Mouse (Mus musculus) limb, embryonic 14.5 days (tissue): Measurements from ENCODE around the gene Morc1. TPM values are rescaled to one million over a fixed set of nuclear protein-coding genes. Genes with fewer than 3 reads are reported as not detected.

Experiments
- ATAC-seq: fragments of 200-750 bp; cut with Nextera tagmentation; 2 replicates; pipeline ENCODE4 v1.8.0; 2017; ENCODE audit warnings: low read depth, moderate number of reproducible peaks, moderate TSS enrichment; ENCODE audit not compliant: low FRiP score
- DNase-seq: peaks from one replicate; pipeline ENCODE4 v3.0.0-alpha.2; 2015; ENCODE audit warnings: low spot score
- H3K27ac ChIP-seq: fragments of 300-500 bp; sonication (generic); replicated peaks from 2 replicates; pipeline ENCODE4 v1.5.1; 2014; ENCODE audit warnings: low read depth, mild to moderate bottlenecking, low read length, moderate library complexity, mixed read lengths
- H3K27me3 ChIP-seq: fragments of 300-500 bp; sonication (generic); 2 replicates; pipeline ENCODE4 v1.6.1; 2014; ENCODE audit warnings: low read length, mixed read lengths; ENCODE audit not compliant: control insufficient read depth, insufficient read depth
- H3K36me3 ChIP-seq: fragments of 300-500 bp; sonication (generic); 2 replicates; pipeline ENCODE4 v1.6.1; 2014; ENCODE audit warnings: mild to moderate bottlenecking, low read length, moderate library complexity, mixed read lengths; ENCODE audit not compliant: control insufficient read depth, insufficient read depth
- H3K4me1 ChIP-seq: fragments of 300-500 bp; sonication (generic); 2 replicates; pipeline ENCODE4 v1.6.1; 2014; ENCODE audit warnings: antibody characterized with exemption, low read length, mixed read lengths; ENCODE audit not compliant: control insufficient read depth, insufficient read depth
- H3K4me2 ChIP-seq: fragments of 300-500 bp; sonication (generic); replicated peaks from 2 replicates; pipeline ENCODE4 v1.6.1; 2014; ENCODE audit warnings: low read depth, mild to moderate bottlenecking, low read length, moderate library complexity; ENCODE audit not compliant: severe bottlenecking
- H3K4me3 ChIP-seq: fragments of 300-500 bp; sonication (generic); replicated peaks from 2 replicates; pipeline ENCODE4 v1.5.1; 2014; ENCODE audit warnings: low read length
- H3K9ac ChIP-seq: fragments of 300-500 bp; sonication (generic); 2 replicates; pipeline ENCODE4 v1.6.1; 2014; ENCODE audit warnings: mild to moderate bottlenecking, low read depth, low read length, moderate library complexity; ENCODE audit not compliant: severe bottlenecking
- H3K9me3 ChIP-seq: fragments of 300-500 bp; sonication (generic); 2 replicates; pipeline ENCODE4 v1.6.1; 2016; ENCODE audit warnings: low read length; ENCODE audit not compliant: control insufficient read depth
- POLR2A ChIP-seq: fragments of 200-500 bp; IDR thresholded peaks from 2 replicates; pipeline ENCODE4 v1.8.0; 2012; ENCODE audit warnings: inconsistent platforms, mild to moderate bottlenecking, moderate library complexity, borderline replicate concordance; ENCODE audit not compliant: insufficient read depth, insufficient read length; ENCODE audit errors: extremely low read depth
- WGBS: fragments of 180-500 bp; shearing (Covaris S2); extraction: QIAGEN DNeasy Blood & Tissue Kit; methylation state at CpG from one replicate; pipeline ENCODE4 v1.1.7; 2014; 5-methylcytosine and 5-hydroxymethylcytosine counted together
- polyA plus RNA-seq, 2 experiments: library from polyadenylated mRNA; depleted of rRNA in 1 of 2; stranded (reverse) in 1 of 2; unstranded in 1 of 2; fragments of >200 nt; fragmentation: Nextera tagmentation in 1 of 2; extraction: Ambion mirVana in 1 of 2; gene quantifications; 2 replicates each; pipeline versions ENCODE4 v1.2.1 to v1.2.3; 2012 to 2014

Gene Morc1
- 0.05 and 0.09 TPM in 2 replicates for polyA plus RNA-seq (2012; rRNA removed)
- polyA plus RNA-seq (2014; fragmentation: Nextera tagmentation; extraction: Ambion mirVana), result 0.30 TPM in 1 of 2 replicates, not detected in the other

DNA sequence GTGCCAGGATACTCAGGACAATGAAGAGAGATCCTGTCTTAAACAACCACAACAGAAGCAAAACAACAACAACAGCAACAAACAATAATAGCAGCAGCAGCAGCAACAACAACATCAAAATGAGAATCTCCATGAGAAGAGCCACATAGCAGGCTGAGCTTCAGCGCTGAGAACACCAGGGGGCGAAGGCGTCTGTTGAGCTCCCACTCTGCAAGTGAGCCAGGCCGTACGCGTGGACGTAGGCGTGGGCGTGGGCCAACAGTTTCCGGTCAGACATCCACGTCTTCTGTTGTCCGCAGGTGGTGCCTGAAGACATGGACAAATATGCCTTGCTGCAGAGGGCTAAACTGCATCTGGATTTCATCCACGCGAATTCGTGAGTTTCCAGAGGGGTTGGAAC is at the start of gene Morc1:
Gene Morc1 (plus strand): TSS at position 211 of the 400 bp plus-strand sequence.
- ATAC-seq, result no peak
- H3K9ac ChIP-seq, result no peak within 1 kb of the TSS
- no peaks in the 10 kb centered on the region for H3K4me1 ChIP-seq
- H3K4me2 ChIP-seq, result no peak within 1 kb of the TSS
- H3K4me3 ChIP-seq, result no peak within 1 kb of the TSS
- WGBS, result 91% methylated on average over 15 of the region's 15 CpGs
- no peak within 1 kb of the TSS for H3K27ac ChIP-seq
- DNase-seq, result no peak
- no peaks in the 10 kb centered on the region for H3K36me3 ChIP-seq
- no peak for TF ChIP-seq POLR2A
- H3K9me3 ChIP-seq, result no peaks in the 10 kb centered on the region
- no peaks in the 10 kb centered on the region for H3K27me3 ChIP-seq

DNA sequence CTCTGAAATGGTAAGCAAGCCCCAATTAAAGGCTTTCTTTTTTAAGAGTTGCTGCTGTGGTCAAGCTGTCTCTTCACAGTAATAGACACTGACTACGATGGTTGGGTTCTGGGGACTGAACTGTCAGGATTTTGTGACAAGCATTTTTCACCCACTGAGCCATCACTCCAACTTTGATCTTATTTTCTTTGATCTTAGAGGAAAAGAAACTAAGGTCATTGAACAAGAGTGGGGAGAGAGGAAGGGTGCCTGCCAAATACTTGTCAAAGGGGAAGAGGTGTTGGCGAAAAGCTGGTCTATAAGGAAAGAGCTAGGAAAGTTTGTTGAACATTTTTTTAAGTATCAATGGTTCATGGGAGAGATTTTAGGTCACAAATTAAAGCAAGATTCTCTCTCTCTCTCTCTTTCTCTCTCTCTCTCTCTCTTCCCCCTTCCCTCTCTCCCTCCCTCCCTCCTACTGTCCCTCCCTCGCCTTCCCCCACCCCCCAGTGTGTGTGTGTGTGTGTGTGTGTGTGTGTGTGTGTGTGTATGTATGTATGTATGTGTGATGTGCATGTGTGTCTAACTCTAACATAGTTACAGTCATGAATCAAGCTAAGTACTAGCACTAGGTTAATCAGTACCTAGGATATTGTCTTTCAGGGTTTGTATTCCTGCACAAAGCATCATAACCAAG is 47.3 kb upstream of the Morc1 start:
- H3K4me3 ChIP-seq, result no peak overlapping the region
- H3K4me2 ChIP-seq, result no peak overlapping the region
- H3K9me3 ChIP-seq, result no peaks in the 10 kb centered on the region
- WGBS, result 66% methylated on average over 3 of the region's 3 CpGs
- no peak for DNase-seq
- H3K4me1 ChIP-seq, result no peaks in the 10 kb centered on the region
- H3K27me3 ChIP-seq, result no peaks in the 10 kb centered on the region
- no peak for TF ChIP-seq POLR2A
- no peak overlapping the region for H3K9ac ChIP-seq
- H3K27ac ChIP-seq, result no peak overlapping the region
- ATAC-seq, result no peak
- no peaks in the 10 kb centered on the region for H3K36me3 ChIP-seq

DNA sequence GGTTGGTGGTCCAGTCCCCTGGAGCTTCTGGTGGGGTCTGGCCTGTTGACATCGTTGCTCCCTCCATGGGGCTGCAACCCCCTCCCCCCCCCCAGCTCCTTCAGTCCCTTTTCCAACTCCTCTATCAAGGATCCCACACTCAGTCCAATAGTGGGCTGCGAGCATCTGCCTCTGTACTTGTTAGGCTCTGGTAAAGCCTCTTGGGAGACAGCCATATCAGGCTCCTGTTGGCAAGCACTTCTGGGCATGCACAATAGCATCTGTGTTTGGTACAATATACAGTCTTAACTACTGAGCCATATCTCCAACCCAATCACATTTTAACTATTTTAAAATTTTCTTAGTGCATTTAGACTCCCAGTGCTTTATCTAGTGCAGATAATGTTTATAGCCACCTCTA is 44.1 kb upstream of the Morc1 start:
- DNase-seq, result no peak
- H3K4me1 ChIP-seq, result no peaks in the 10 kb centered on the region
- no peaks in the 10 kb centered on the region for H3K9me3 ChIP-seq
- no peak overlapping the region for H3K27ac ChIP-seq
- no peak overlapping the region for H3K9ac ChIP-seq
- H3K27me3 ChIP-seq, result no peaks in the 10 kb centered on the region
- TF ChIP-seq POLR2A, result no peak
- no peak for ATAC-seq
- no peaks in the 10 kb centered on the region for H3K36me3 ChIP-seq
- WGBS, result 78% methylated on average over 2 of the region's 2 CpGs
- no peak overlapping the region for H3K4me3 ChIP-seq
- no peak overlapping the region for H3K4me2 ChIP-seq

DNA sequence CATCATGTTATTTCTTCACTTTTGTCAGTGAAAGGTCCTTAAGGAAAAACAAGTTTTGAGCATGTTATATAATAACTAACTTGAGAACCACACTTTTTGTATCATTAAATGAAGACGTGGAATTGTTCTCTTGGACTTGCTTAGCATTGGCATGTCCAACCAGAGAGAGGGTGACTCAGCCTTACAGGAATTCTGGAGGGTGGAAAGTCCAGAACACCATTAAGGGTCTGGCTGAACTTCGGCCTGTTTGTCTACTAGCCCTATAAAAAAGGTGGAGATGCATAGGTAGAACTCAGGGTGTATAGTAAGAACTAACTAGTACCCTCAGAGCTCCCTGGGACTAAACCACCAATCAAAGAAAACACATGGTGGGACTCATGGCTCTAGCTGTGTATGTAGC is 35.8 kb upstream of the Morc1 start:
- TF ChIP-seq POLR2A, result no peak
- DNase-seq (no peak), ATAC-seq (no peak)
- no peaks in the 10 kb centered on the region for H3K9me3 ChIP-seq
- no peak overlapping the region for H3K4me2 ChIP-seq
- no peaks in the 10 kb centered on the region for H3K27me3 ChIP-seq
- H3K27ac ChIP-seq, result no peak overlapping the region
- no peak overlapping the region for H3K9ac ChIP-seq
- no peaks in the 10 kb centered on the region for H3K4me1 ChIP-seq
- H3K36me3 ChIP-seq, result no peaks in the 10 kb centered on the region
- WGBS, result 92% methylated on average over 2 of the region's 2 CpGs
- H3K4me3 ChIP-seq, result no peak overlapping the region

DNA sequence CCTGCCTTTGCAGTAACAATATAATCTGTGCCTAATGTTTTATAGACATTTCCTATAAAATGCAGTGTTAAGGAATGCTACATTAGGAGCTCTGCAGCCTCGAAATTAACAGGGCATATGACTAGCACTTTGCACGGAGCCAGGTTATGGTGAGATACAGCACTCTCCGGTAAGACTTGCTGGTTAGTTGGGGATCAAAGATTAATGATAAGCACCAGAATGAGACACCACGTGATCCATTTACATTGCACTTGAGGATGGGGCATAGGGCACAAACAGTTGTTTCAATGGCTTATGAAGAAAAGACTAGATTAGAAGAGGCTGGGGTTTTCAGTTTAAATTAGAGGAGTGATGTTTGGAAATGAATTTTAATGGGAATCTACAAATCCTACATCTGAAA is 28.1 kb upstream of the Morc1 start:
- Histone ChIP-seq H3K27ac (no peak overlapping the region), H3K4me3 (no peak overlapping the region), H3K9ac (no peak overlapping the region), H3K36me3 (no peaks in the 10 kb centered on the region), H3K27me3 (no peaks in the 10 kb centered on the region), H3K4me2 (no peak overlapping the region), H3K9me3 (no peaks in the 10 kb centered on the region), H3K4me1 (no peaks in the 10 kb centered on the region; the same call in 1 of the 2 replicates)
- 62% methylated on average over 4 of the region's 4 CpGs for WGBS
- no peak for DNase-seq
- ATAC-seq, result no peak
- TF ChIP-seq POLR2A, result no peak
